Comparison of ENCODE assay signal across 21 mouse cellular contexts in genomic region chr5:138365347-138365746, GRCm38 (mm10). TPM values are rescaled to one million over a fixed set of nuclear protein-coding genes. Genes with fewer than 3 reads are reported as not detected.
"Had no signal": no experiment of that assay in that cellular context is flagged by ENCODE, and none has a peak within 500 bp of the region (broad histone marks: within the 10 kb centered on the region; RNA-seq: fewer than 3 reads in every experiment).

No protein-coding gene starts in this region.

RNA-seq across cellular contexts. Expression of gene Pvrig, which starts 23.6 kb away (rescaled TPM):
- total RNA-seq: left cerebral cortex, adult 2 months; left cerebral cortex, postnatal 10 days; left cerebral cortex, postnatal 14 days; left cerebral cortex, postnatal 25 days; left cerebral cortex, postnatal 36 days; left cerebral cortex, postnatal 4 days had no signal
- polyA plus RNA-seq: limb, embryonic 10.5 days; limb, embryonic 12.5 days; limb, embryonic 13.5 days; lung, embryonic 15.5 days; lung, embryonic 16.5 days; lung, postnatal 0 days; midbrain, embryonic 10.5 days; midbrain, embryonic 11.5 days; midbrain, embryonic 12.5 days; midbrain, embryonic 13.5 days; midbrain, embryonic 14.5 days; midbrain, embryonic 15.5 days; midbrain, embryonic 16.5 days; midbrain, postnatal 0 days; neural tube, embryonic 12.5 days had no signal
